Mouse (Mus musculus): ENCODE measurements around the gene Ttll5. TPM values are rescaled to one million over a fixed set of nuclear protein-coding genes. Genes with fewer than 3 reads are reported as not detected.

Ttll5 gene
- total and polyA plus RNA-seq, 3 experiments: 7.4 to 18.5 TPM; not detected in 1

- H3K9ac ChIP-seq (ENCODE audit: control insufficient read depth, low read depth, low read length, poor library complexity, severe bottlenecking): no peak overlapping the region
- no peaks in the 10 kb centered on the region for H3K9me3 ChIP-seq (replicated peaks; ENCODE audit: insufficient read depth, low read length)
- H3K27me3 ChIP-seq (ENCODE audit: control insufficient read depth in 1 of 2, insufficient read depth in 2 of 2, low read length in 2 of 2): no peaks in the 10 kb centered on the region
- H3K4me1 ChIP-seq (ENCODE audit: control insufficient read depth in 1 of 2, insufficient read depth in 2 of 2, low read length in 2 of 2): no peaks in the 10 kb centered on the region
- DNase-seq (ENCODE audit: low read depth, low spot score): no peak
- H3K79me2 ChIP-seq (ENCODE audit: control insufficient read depth, insufficient read depth, low read length, poor library complexity): no peaks in the 10 kb centered on the region
- H3K36me3 ChIP-seq (ENCODE audit: control insufficient read depth in 1 of 2, insufficient read depth in 2 of 2, low read length in 2 of 2): no peaks in the 10 kb centered on the region
- TF ChIP-seq GABPA (IDR thresholded peaks at IDR 0.05; ENCODE audit: low read depth, low read length): no peak
- TF ChIP-seq NELFE (IDR thresholded peaks at IDR 0.05; ENCODE audit: low read depth, low read length): no peak
- TF ChIP-seq TCF12 (IDR thresholded peaks at IDR 0.05; ENCODE audit: low read depth, low read length): no peak
- TF ChIP-seq ZC3H11A (IDR thresholded peaks at IDR 0.05; ENCODE audit: low read depth, low read length): no peak
- no peak for TF ChIP-seq ZKSCAN1 (IDR thresholded peaks at IDR 0.05; ENCODE audit: low read depth, low read length)
- no peak for TF ChIP-seq MAZ (IDR thresholded peaks at IDR 0.05; ENCODE audit: low read depth, low read length)
- TF ChIP-seq SMC3 (IDR thresholded peaks at IDR 0.05; ENCODE audit: low read depth, low read length): no peak
- no peak for TF ChIP-seq RCOR1 (IDR thresholded peaks at IDR 0.05; ENCODE audit: low read depth, low read length)
- TF ChIP-seq USF1 (IDR thresholded peaks at IDR 0.05; ENCODE audit: low read depth, low read length): no peak
- no peak for TF ChIP-seq CHD2 (IDR thresholded peaks at IDR 0.05; ENCODE audit: low read length)
- no peak for TF ChIP-seq GATA1 (IDR thresholded peaks at IDR 0.05; ENCODE audit: low read depth, low read length)
- TF ChIP-seq TAL1 (IDR thresholded peaks at IDR 0.05; ENCODE audit: low read length): no peak
- no peak for TF ChIP-seq CHD1 (IDR thresholded peaks at IDR 0.05; ENCODE audit: low read depth, low read length)
- TF ChIP-seq POLR2A (IDR thresholded peaks at IDR 0.05; ENCODE audit: control insufficient read depth in 1 of 2, insufficient read depth in 1 of 2, low read depth in 1 of 2, low read length in 2 of 2, poor library complexity in 1 of 2): no peak
- no peak for TF ChIP-seq RAD21 (IDR thresholded peaks at IDR 0.05; ENCODE audit: low read depth, low read length)
- no peak for TF ChIP-seq MAX (IDR thresholded peaks at IDR 0.05; ENCODE audit: low read length)
- TF ChIP-seq MAFK (IDR thresholded peaks at IDR 0.05; ENCODE audit: borderline replicate concordance, low read depth, low read length): no peak
- no peak for TF ChIP-seq MXI1 (IDR thresholded peaks at IDR 0.05; ENCODE audit: low read depth, low read length)
- H3K4me3 ChIP-seq (ENCODE audit: control insufficient read depth in 1 of 2, insufficient read depth in 1 of 2, low read depth in 2 of 2, low read length in 2 of 2): no peak overlapping the region
- no peak overlapping the region for H3K27ac ChIP-seq (ENCODE audit: control insufficient read depth, low read depth, low read length)
These were observed 186.2 kb downstream of the Ttll5 start for GRCm38 (mm10) chr12:86010656-86011055.

GRCm38 (mm10) chr12:86012195-86012594 lies 187.7 kb downstream of the Ttll5 start:
- no peak for DNase-seq (ENCODE audit: low read depth, low spot score)
- Histone ChIP-seq H3K4me3 (ENCODE audit: control insufficient read depth in 1 of 2, insufficient read depth in 1 of 2, low read depth in 2 of 2, low read length in 2 of 2) (no peak overlapping the region), H3K4me1 (ENCODE audit: control insufficient read depth in 1 of 2, insufficient read depth in 2 of 2, low read length in 2 of 2) (no peaks in the 10 kb centered on the region), H3K9me3 (replicated peaks; ENCODE audit: insufficient read depth, low read length) (no peaks in the 10 kb centered on the region), H3K27me3 (ENCODE audit: control insufficient read depth in 1 of 2, insufficient read depth in 2 of 2, low read length in 2 of 2) (no peaks in the 10 kb centered on the region), H3K27ac (ENCODE audit: control insufficient read depth, low read depth, low read length) (no peak overlapping the region), H3K9ac (ENCODE audit: control insufficient read depth, low read depth, low read length, poor library complexity, severe bottlenecking) (no peak overlapping the region), H3K79me2 (ENCODE audit: control insufficient read depth, insufficient read depth, low read length, poor library complexity) (no peaks in the 10 kb centered on the region), H3K36me3 (ENCODE audit: control insufficient read depth in 1 of 2, insufficient read depth in 2 of 2, low read length in 2 of 2) (no peaks in the 10 kb centered on the region)
- TF ChIP-seq POLR2AphosphoS5 (IDR thresholded peaks at IDR 0.05; ENCODE audit: borderline replicate concordance, low read depth, low read length): no peak
- no peak for TF ChIP-seq E2F4 (IDR thresholded peaks at IDR 0.05; ENCODE audit: borderline replicate concordance, low read depth, low read length)
- TF ChIP-seq MYC (IDR thresholded peaks at IDR 0.05; ENCODE audit: low read depth, low read length): no peak
- no peak for TF ChIP-seq GABPA (IDR thresholded peaks at IDR 0.05; ENCODE audit: low read depth, low read length)
- TF ChIP-seq MAX (IDR thresholded peaks at IDR 0.05; ENCODE audit: low read length): no peak
- TF ChIP-seq TCF12 (IDR thresholded peaks at IDR 0.05; ENCODE audit: low read depth, low read length): no peak
- no peak for TF ChIP-seq UBTF (IDR thresholded peaks at IDR 0.05; ENCODE audit: borderline replicate concordance, insufficient read depth, low read depth, low read length)
